In the genomic region with DNA sequence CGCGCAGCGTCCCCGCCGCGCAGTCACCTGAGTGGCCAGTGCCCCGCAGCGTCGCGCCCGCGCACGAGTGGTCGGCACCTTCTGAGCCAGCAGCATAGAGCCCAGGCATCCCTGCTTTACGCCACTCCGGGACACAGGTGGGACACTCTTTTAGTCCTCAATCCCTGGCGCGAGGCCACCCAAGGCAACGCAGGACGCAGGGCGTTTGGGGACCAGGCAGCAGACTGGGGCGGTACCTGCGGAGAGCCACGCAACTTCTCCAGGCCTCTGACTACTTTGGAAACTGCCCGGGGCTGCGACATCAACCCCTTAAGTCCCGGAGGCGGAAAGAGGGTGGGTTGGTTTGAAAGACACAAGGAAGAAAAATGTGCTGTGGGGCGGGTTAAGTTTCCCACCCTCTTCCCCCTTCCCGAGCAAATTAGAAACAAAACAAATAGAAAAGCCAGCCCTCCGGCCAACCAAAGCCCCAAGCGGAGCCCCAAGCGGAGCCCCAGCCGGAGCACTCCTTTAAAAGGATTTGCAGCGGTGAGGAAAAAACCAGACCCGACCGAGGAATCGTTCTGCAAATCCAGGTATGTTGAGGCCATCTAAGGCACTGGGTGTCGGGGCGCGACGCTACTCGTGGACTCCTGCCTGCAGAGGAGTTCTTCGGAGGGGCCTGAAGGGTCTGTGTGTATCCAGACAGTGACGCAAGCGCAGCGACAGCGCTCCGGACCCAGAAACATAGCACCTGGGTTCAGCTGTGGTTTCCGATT, we compare ENCODE assay signal across 8 mouse cellular contexts. TPM values are rescaled to one million over a fixed set of nuclear protein-coding genes. Genes with fewer than 3 reads are reported as not detected.
DNase-seq lines count a peak whose midpoint lies in the region; ATAC-seq and TF ChIP-seq lines count a peak whose summit lies in the region.

A gene (plus strand): TSS at position 38 of the 755 bp plus-strand sequence.

- peak; percentile 49; the same call in 1 of the 2 replicates for ATAC-seq in forebrain, embryonic 16.5 days
- 0 out of 2 replicates have a peak, but pooled peaks have one; percentile 45 for ATAC-seq in hindbrain, postnatal 0 days
- no peak for ATAC-seq in liver, embryonic 14.5 days (ENCODE audit: insufficient read depth)
- ATAC-seq in CD4-positive, CD25-positive, alpha-beta regulatory T cell, adult 4 months: no peak

- TF ChIP-seq CTCF in hindbrain, postnatal 0 days (IDR thresholded peaks at IDR 0.05; ENCODE audit: low read depth): no peak
- no peak for TF ChIP-seq CTCF in liver, embryonic 14.5 days (IDR thresholded peaks at IDR 0.05; ENCODE audit: low read depth)

- H3K27ac ChIP-seq in forebrain, embryonic 16.5 days (ENCODE audit: low read length): no peak within 1 kb of the TSS
- H3K27ac ChIP-seq in hindbrain, postnatal 0 days: no peak within 1 kb of the TSS
- no peak within 1 kb of the TSS for H3K27ac ChIP-seq in liver, embryonic 14.5 days

- peak within 1 kb of the TSS; percentile 35 for H3K9ac ChIP-seq in forebrain, embryonic 16.5 days (replicated peaks; ENCODE audit: low read depth, low read length)
- H3K9ac ChIP-seq in hindbrain, postnatal 0 days (replicated peaks; ENCODE audit: low read length): peak within 1 kb of the TSS; percentile 45
- no peak within 1 kb of the TSS for H3K9ac ChIP-seq in liver, embryonic 14.5 days (replicated peaks)

- DNase-seq in cerebellum, postnatal 36 days: peak; percentile 4 to 10
- no peak for DNase-seq in cerebellum, adult 8-10 months
- peak; percentile 55 for DNase-seq in adrenal gland, adult 2 months
- peak; percentile 33 for DNase-seq in hindbrain, postnatal 0 days (ENCODE audit: low spot score)
- no peak for DNase-seq in liver, embryonic 14.5 days (ENCODE audit: low read depth in 3 of 3, low spot score in 3 of 3)
- DNase-seq in ovary, postnatal 14 days (ENCODE audit: low spot score): peak; percentile 15

- H3K4me2 ChIP-seq in forebrain, embryonic 16.5 days (ENCODE audit: low read length): peak within 1 kb of the TSS; percentile 91
- peak within 1 kb of the TSS; percentile 99 for H3K4me2 ChIP-seq in hindbrain, postnatal 0 days (ENCODE audit: low read depth, low read length)
- peak within 1 kb of the TSS; percentile 39 for H3K4me2 ChIP-seq in liver, embryonic 14.5 days (ENCODE audit: low read depth)

- H3K27me3 ChIP-seq in forebrain, embryonic 16.5 days (replicated peaks; ENCODE audit: control insufficient read depth, insufficient read depth, low read length): peaks cover 9% of the 10 kb centered on the region
- no peaks in the 10 kb centered on the region for H3K27me3 ChIP-seq in hindbrain, postnatal 0 days (ENCODE audit: insufficient read depth, low read length)
- peaks cover 13% of the 10 kb centered on the region for H3K27me3 ChIP-seq in liver, embryonic 14.5 days (ENCODE audit: control insufficient read depth, insufficient read depth, low read length)

- no peaks in the 10 kb centered on the region for H3K9me3 ChIP-seq in forebrain, embryonic 16.5 days (ENCODE audit: control insufficient read depth, low read length)
- no peaks in the 10 kb centered on the region for H3K9me3 ChIP-seq in hindbrain, postnatal 0 days (ENCODE audit: low read length)
- no peaks in the 10 kb centered on the region for H3K9me3 ChIP-seq in liver, embryonic 14.5 days (ENCODE audit: control insufficient read depth, low read length)

- no peaks in the 10 kb centered on the region for H3K36me3 ChIP-seq in forebrain, embryonic 16.5 days (ENCODE audit: control insufficient read depth, insufficient read depth)
- no peaks in the 10 kb centered on the region for H3K36me3 ChIP-seq in hindbrain, postnatal 0 days (ENCODE audit: insufficient read depth, low read length)
- H3K36me3 ChIP-seq in liver, embryonic 14.5 days (replicated peaks; ENCODE audit: control insufficient read depth, insufficient read depth, low read depth): no peaks in the 10 kb centered on the region

- WGBS in forebrain, embryonic 16.5 days: under 1% methylated on average over 50 of the region's 50 CpGs
- WGBS in hindbrain, postnatal 0 days: 1% methylated on average over 48 of the region's 50 CpGs
- 2% methylated on average over 50 of the region's 50 CpGs for WGBS in liver, embryonic 14.5 days (ENCODE audit: insufficient replicate concordance)

- H3K4me3 ChIP-seq in forebrain, embryonic 16.5 days (replicated peaks; ENCODE audit: low read length): peak within 1 kb of the TSS; percentile 43
- H3K4me3 ChIP-seq in hindbrain, postnatal 0 days (ENCODE audit: low read length): peak within 1 kb of the TSS; percentile 52
- H3K4me3 ChIP-seq in liver, embryonic 14.5 days (ENCODE audit: insufficient read depth in 1 of 2, low read depth in 2 of 2, low read length in 2 of 2): peak within 1 kb of the TSS in 1 of 2 experiments; percentile 29; a peak in 2 of 4 replicates

- H3K4me1 ChIP-seq in forebrain, embryonic 16.5 days (replicated peaks; ENCODE audit: control insufficient read depth, insufficient read depth, low read length): peaks cover 9% of the 10 kb centered on the region
- no peaks in the 10 kb centered on the region for H3K4me1 ChIP-seq in hindbrain, postnatal 0 days (ENCODE audit: insufficient read depth, low read length)
- no peaks in the 10 kb centered on the region for H3K4me1 ChIP-seq in liver, embryonic 14.5 days (replicated peaks; ENCODE audit: control insufficient read depth in 2 of 2, insufficient read depth in 2 of 2, low read length in 1 of 2)

- no peak for TF ChIP-seq EP300 in liver, embryonic 14.5 days (IDR thresholded peaks at IDR 0.05; ENCODE audit: low read depth)

RNA-seq across cellular contexts. Expression of the gene that starts here (rescaled TPM):
- total RNA-seq in adrenal gland, adult 2 months (2021): 10 to 100 TPM; 10.3 to 10.9 TPM
- 0.65 and 1.5 TPM in 2 replicates for polyA plus RNA-seq in adrenal gland, adult 2 months (2012; rRNA removed)
- 4.9 TPM in 2 replicates for polyA plus RNA-seq in forebrain, embryonic 16.5 days (2015; fragmentation: Nextera tagmentation; extraction: Ambion mirVana)
- total RNA-seq in hindbrain, postnatal 0 days (2014; rRNA removed): 4.3 and 6.6 TPM in 2 replicates
- polyA plus RNA-seq in hindbrain, postnatal 0 days (2015; fragmentation: Nextera tagmentation; extraction: Ambion mirVana): 3.7 and 3.8 TPM in 2 replicates
- polyA plus RNA-seq in liver, embryonic 14.5 days (2012; rRNA removed): 0.22 and 0.31 TPM in 2 replicates
- polyA plus RNA-seq in liver, embryonic 14.5 days (2014; fragmentation: Nextera tagmentation; extraction: Ambion mirVana): 0.57 and 0.97 TPM in 2 replicates
- not detected for polyA plus RNA-seq in CD4-positive, CD25-positive, alpha-beta regulatory T cell, adult 4 months (2017; shearing (Covaris generic))

Comparison
In these comparisons a context has a peak if more than half of its experiments do, and no peak if none do; other contexts are left out.
1. DNase-seq: peak in cerebellum, postnatal 36 days (2 of 2), adrenal gland, adult 2 months (single experiment), hindbrain, postnatal 0 days (single experiment) and ovary, postnatal 14 days (single experiment); none in cerebellum, adult 8-10 months (single experiment) and liver, embryonic 14.5 days (0 of 3).
2. ATAC-seq: peak in forebrain, embryonic 16.5 days (single experiment) and hindbrain, postnatal 0 days (single experiment); none in liver, embryonic 14.5 days (single experiment) and CD4-positive, CD25-positive, alpha-beta regulatory T cell, adult 4 months (single experiment).
3. H3K4me2 ChIP-seq: peak in every context shown above with its lines; median percentile 99 in hindbrain, postnatal 0 days; 91 in forebrain, embryonic 16.5 days; 39 in liver, embryonic 14.5 days.